Mouse (Mus musculus): ENCODE data around the gene Gsap. TPM values are rescaled to one million over a fixed set of nuclear protein-coding genes. Genes with fewer than 3 reads are reported as not detected.
A peak's percentile ranks its signal among the peaks of the same experiment; 100 is the strongest.
"Not testable (repeated sequence)": the region's sequence is repeated elsewhere in the genome, so short reads cannot be mapped to it uniquely, and the experiment has no call there.

Gene Gsap
- polyA plus RNA-seq (2016; fragmentation: Nextera tagmentation; extraction: Ambion mirVana): 0.50 and 1.3 TPM in 2 replicates

- Histone ChIP-seq H3K9me3 (replicated peaks) (no peaks in the 10 kb centered on the region), H3K27ac (peak within 1 kb of the TSS; percentile 84), H3K27me3 (ENCODE audit: low read depth, poor library complexity, severe bottlenecking) (peaks cover 28% of the 10 kb centered on the region), H3K4me3 (peak within 1 kb of the TSS; percentile 59), H3K4me1 (peaks cover 13% of the 10 kb centered on the region), H3K36me3 (no peaks in the 10 kb centered on the region)
- DNase-seq (ENCODE audit: low spot score): peak; percentile 66
- 5% methylated on average over 43 of the region's 43 CpGs for whole genome bisulfite sequencing
Observed at GRCm38 (mm10) chr5:21185764-21186685, at the start of gene Gsap. Gsap (plus strand) TSS chr5:21186255.

DNA sequence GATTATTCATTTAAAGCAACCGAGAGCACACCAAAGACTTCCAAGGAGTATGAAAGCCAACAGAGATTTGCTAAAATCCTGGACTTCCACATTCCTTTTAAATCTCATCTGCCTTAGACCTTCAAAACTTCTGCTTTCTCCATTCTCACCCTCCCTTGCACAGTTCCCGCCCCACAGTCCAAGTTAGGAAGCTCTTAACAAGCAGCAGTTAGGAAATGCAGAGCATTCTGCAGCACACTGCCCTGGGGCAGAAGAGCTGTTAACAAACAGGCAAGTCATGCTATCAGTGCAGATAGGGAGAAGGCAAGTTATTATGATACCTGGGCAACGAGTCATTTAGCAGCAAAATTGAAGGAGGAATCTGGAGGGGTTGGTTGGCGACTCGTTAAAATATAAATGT, 49.5 kb upstream of the Gsap start:
- no peaks in the 10 kb centered on the region for H3K27me3 ChIP-seq (ENCODE audit: low read depth, poor library complexity, severe bottlenecking)
- 78% methylated on average over 5 of the region's 5 CpGs for WGBS
- no peak overlapping the region for H3K27ac ChIP-seq
- no peak for DNase-seq (ENCODE audit: low spot score)
- H3K4me3 ChIP-seq: no peak overlapping the region
- no peaks in the 10 kb centered on the region; the same call in 1 of the 2 replicates for H3K9me3 ChIP-seq (replicated peaks)
- H3K4me1 ChIP-seq: 0 out of 2 replicates have a peak, but pooled peaks cover 4% of the 10 kb centered on the region
- H3K36me3 ChIP-seq: no peaks in the 10 kb centered on the region

DNA sequence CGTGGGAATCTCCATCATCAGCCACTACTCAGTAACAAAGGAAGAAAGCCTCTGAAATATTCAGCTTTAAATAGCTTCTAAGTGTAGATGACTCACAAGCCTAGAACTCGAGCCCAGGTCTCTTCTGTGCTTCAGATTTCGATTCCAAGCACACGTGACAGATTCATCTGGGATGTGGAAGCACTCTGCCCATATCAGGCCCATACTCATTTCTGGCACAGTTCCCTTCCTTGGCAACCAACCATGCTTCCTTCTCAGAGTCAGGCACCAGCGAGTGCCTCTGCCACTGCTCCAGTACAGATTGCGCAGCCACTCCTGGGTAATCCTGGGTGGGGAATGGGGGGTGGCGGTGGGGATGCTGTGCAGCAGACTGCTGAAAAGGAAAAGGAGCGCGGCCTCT, 46.5 kb upstream of the Gsap start:
- H3K9me3 ChIP-seq (replicated peaks): no peaks in the 10 kb centered on the region; the same call in 1 of the 2 replicates
- DNase-seq (ENCODE audit: low spot score): no peak
- H3K27me3 ChIP-seq (ENCODE audit: low read depth, poor library complexity, severe bottlenecking): no peaks in the 10 kb centered on the region
- H3K36me3 ChIP-seq: no peaks in the 10 kb centered on the region
- H3K27ac ChIP-seq: no peak overlapping the region
- H3K4me1 ChIP-seq: peaks cover 9% of the 10 kb centered on the region
- no peak overlapping the region for H3K4me3 ChIP-seq
- 77% methylated on average over 9 of the region's 9 CpGs for WGBS

DNA sequence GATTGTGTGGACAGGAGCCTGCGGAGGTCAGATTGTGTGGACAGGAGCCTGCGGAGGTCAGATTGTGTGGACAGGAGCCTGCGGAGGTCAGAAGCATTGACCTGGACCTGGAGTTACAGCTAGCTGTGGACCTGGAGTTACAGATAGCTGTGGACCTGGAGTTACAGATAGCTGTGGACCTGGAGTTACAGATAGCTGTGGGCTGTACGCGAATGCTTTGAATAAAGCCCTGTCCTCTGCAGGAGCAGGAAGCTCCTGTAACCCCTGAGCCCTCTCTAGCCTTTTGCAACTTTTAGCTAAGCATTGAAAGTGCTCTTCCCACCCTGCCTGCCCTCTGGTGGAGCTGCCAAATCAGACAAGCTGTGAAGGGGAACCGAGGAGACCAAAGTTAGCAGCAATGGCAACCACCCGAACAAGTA, 44.9 kb upstream of the Gsap start:
- not testable (repeated sequence) for H3K27me3 ChIP-seq (ENCODE audit: low read depth, poor library complexity, severe bottlenecking); H3K27ac ChIP-seq; H3K9me3 ChIP-seq (replicated peaks); H3K4me3 ChIP-seq; DNase-seq (ENCODE audit: low spot score); H3K36me3 ChIP-seq
- H3K4me1 ChIP-seq: peaks cover 13% of the 10 kb centered on the region
- 76% methylated on average over 7 of the region's 7 CpGs for WGBS

GRCm38 (mm10) chr5:21141626-21142025, 44.4 kb upstream of the Gsap start:
- no peaks in the 10 kb centered on the region for H3K27me3 ChIP-seq (ENCODE audit: low read depth, poor library complexity, severe bottlenecking)
- peaks cover 9% of the 10 kb centered on the region for H3K4me1 ChIP-seq
- WGBS: 64% methylated on average over 5 of the region's 5 CpGs
- H3K36me3 ChIP-seq: no peaks in the 10 kb centered on the region
- no peak overlapping the region for H3K4me3 ChIP-seq
- no peak for DNase-seq (ENCODE audit: low spot score)
- H3K27ac ChIP-seq: no peak overlapping the region
- H3K9me3 ChIP-seq (replicated peaks): no peaks in the 10 kb centered on the region

DNA sequence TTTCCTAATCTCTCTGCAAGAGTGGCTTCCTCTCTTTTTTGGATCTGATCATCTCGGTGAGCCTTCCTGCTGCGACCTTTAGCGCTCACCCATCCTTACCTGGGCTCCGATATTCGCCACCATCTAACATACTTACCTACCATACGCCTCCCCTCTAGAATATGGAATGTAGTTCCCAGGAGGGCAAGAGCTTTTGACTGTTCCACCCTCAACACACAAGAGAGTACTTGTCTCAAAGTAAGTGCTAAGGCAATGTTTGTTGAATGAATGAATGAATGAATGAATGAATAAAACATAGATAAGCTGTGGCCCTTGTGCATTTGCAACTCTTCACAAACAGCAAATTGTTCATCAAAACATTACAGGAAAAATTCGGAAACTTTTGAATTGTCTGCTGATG, 43.0 kb upstream of the Gsap start:
- Histone ChIP-seq H3K36me3 (no peaks in the 10 kb centered on the region), H3K9me3 (replicated peaks) (no peaks in the 10 kb centered on the region), H3K4me3 (no peak overlapping the region), H3K27me3 (ENCODE audit: low read depth, poor library complexity, severe bottlenecking) (no peaks in the 10 kb centered on the region), H3K4me1 (peaks cover 9% of the 10 kb centered on the region), H3K27ac (no peak overlapping the region)
- 91% methylated on average over 7 of the region's 7 CpGs for WGBS
- no peak for DNase-seq (ENCODE audit: low spot score)

- Histone ChIP-seq H3K27me3 (ENCODE audit: low read depth, poor library complexity, severe bottlenecking) (no peaks in the 10 kb centered on the region), H3K4me3 (no peak overlapping the region), H3K36me3 (no peaks in the 10 kb centered on the region), H3K27ac (no peak overlapping the region), H3K9me3 (replicated peaks) (no peaks in the 10 kb centered on the region), H3K4me1 (peaks cover 9% of the 10 kb centered on the region)
- whole genome bisulfite sequencing: 30% methylated on average over 8 of the region's 8 CpGs
- peak; percentile 71 for DNase-seq (ENCODE audit: low spot score)
Observed at GRCm38 (mm10) chr5:21144506-21145169, 41.4 kb upstream of the Gsap start.

GRCm38 (mm10) chr5:21148358-21148757, 37.7 kb upstream of the Gsap start:
- H3K27me3 ChIP-seq (ENCODE audit: low read depth, poor library complexity, severe bottlenecking): no peaks in the 10 kb centered on the region
- H3K27ac ChIP-seq: no peak overlapping the region
- no peaks in the 10 kb centered on the region for H3K9me3 ChIP-seq (replicated peaks)
- 85% methylated on average over 3 of the region's 3 CpGs for WGBS
- H3K4me3 ChIP-seq: no peak overlapping the region
- peaks cover 9% of the 10 kb centered on the region for H3K4me1 ChIP-seq
- DNase-seq (ENCODE audit: low spot score): no peak
- no peaks in the 10 kb centered on the region for H3K36me3 ChIP-seq

DNA sequence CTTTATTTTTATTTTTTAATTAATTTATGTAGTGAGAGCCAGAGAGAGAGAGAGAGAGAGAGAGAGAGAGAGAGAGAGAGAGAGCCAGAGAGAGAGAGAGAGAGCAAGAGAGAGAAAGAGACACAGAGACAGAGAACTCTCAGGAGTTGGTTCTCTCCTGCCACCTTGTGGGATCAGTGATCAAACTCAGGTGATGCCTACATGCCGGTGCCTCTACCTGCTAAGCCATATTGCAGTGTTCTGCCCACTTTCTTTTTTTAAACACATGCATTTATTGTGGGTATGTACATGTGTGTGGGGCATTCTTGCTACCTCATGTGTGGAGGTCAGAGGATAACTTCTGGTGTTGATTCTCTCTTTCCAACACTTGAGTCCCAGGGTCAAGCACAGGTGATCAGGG, 32.4 kb upstream of the Gsap start:
- H3K9me3 ChIP-seq (replicated peaks): no peaks in the 10 kb centered on the region
- 81% methylated on average over 1 of the region's 1 CpGs for WGBS
- no peaks in the 10 kb centered on the region for H3K36me3 ChIP-seq
- no peak overlapping the region for H3K27ac ChIP-seq
- H3K4me1 ChIP-seq: no peaks in the 10 kb centered on the region
- no peaks in the 10 kb centered on the region for H3K27me3 ChIP-seq (ENCODE audit: low read depth, poor library complexity, severe bottlenecking)
- DNase-seq (ENCODE audit: low spot score): no peak
- no peak overlapping the region for H3K4me3 ChIP-seq

DNA sequence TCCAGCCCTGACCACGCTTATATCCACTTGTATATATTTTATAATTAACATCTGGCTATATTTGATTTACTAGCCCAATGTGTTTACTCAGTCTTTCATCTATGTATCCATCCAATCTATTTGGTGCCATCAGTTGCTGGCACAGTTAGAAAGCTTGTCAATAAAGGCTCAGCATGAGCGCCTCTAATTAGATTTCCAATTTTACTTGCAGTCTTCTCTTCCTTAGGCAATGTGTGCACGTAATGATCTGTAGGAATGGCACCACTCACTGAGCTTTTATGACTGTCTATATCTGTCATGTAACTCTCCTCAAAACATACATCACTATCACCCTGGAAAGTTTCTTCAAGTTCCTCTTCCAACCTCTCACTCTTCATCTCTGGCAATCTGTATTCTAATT, 29.3 kb upstream of the Gsap start:
- H3K27ac ChIP-seq: no peak overlapping the region
- H3K9me3 ChIP-seq (replicated peaks): no peaks in the 10 kb centered on the region
- H3K4me1 ChIP-seq: no peaks in the 10 kb centered on the region
- H3K27me3 ChIP-seq (ENCODE audit: low read depth, poor library complexity, severe bottlenecking): no peaks in the 10 kb centered on the region
- no peak overlapping the region for H3K4me3 ChIP-seq
- 94% methylated on average over 3 of the region's 3 CpGs for WGBS
- no peak for DNase-seq (ENCODE audit: low spot score)
- H3K36me3 ChIP-seq: no peaks in the 10 kb centered on the region

- Histone ChIP-seq H3K4me1 (no peaks in the 10 kb centered on the region), H3K4me3 (no peak overlapping the region), H3K27me3 (ENCODE audit: low read depth, poor library complexity, severe bottlenecking) (no peaks in the 10 kb centered on the region), H3K27ac (no peak overlapping the region), H3K9me3 (replicated peaks) (no peaks in the 10 kb centered on the region), H3K36me3 (no peaks in the 10 kb centered on the region)
- WGBS: 84% methylated on average over 3 of the region's 3 CpGs
- no peak for DNase-seq (ENCODE audit: low spot score)
Observed at GRCm38 (mm10) chr5:21159536-21159935, 26.5 kb upstream of the Gsap start.

- H3K27me3 ChIP-seq (ENCODE audit: low read depth, poor library complexity, severe bottlenecking): no peaks in the 10 kb centered on the region
- DNase-seq (ENCODE audit: low spot score): no peak
- no peak overlapping the region for H3K27ac ChIP-seq
- 88% methylated on average over 1 of the region's 1 CpGs for WGBS
- H3K4me1 ChIP-seq: no peaks in the 10 kb centered on the region
- no peak overlapping the region for H3K4me3 ChIP-seq
- H3K36me3 ChIP-seq: no peaks in the 10 kb centered on the region
- H3K9me3 ChIP-seq (replicated peaks): no peaks in the 10 kb centered on the region
Observed at GRCm38 (mm10) chr5:21160781-21161180, 25.3 kb upstream of the Gsap start.

DNA sequence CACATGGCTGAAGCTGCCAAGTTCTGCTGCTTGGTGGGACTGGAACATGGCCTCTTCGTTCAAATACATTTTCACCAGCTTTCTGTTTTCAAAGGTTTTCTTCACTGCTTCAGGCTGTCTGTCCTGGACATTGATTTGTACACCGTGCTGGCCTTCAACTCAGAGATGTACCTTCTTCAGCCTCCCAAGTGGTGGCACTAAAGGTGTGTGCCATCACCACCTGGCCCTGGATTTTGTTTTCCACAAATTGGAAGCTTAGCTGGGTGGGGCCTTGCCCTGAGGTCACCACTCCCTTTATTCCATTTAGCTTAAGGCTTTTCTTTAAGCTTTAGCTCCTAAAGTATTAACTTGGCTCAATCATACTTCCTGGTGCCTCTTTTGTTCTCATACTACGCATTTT, 22.6 kb upstream of the Gsap start:
- Histone ChIP-seq H3K4me3 (no peak overlapping the region), H3K9me3 (replicated peaks) (no peaks in the 10 kb centered on the region), H3K4me1 (no peaks in the 10 kb centered on the region), H3K27ac (no peak overlapping the region), H3K36me3 (no peaks in the 10 kb centered on the region), H3K27me3 (ENCODE audit: low read depth, poor library complexity, severe bottlenecking) (no peaks in the 10 kb centered on the region)
- no peak for DNase-seq (ENCODE audit: low spot score)
- WGBS: 85% methylated on average over 3 of the region's 3 CpGs

All from limb, embryonic 10.5 days (tissue).